8 mouse cellular contexts compared by ENCODE assay signal in genomic region chr12:79172019-79172941, GRCm38 (mm10). TPM values are rescaled to one million over a fixed set of nuclear protein-coding genes. Genes with fewer than 3 reads are reported as not detected.
DNase-seq lines count a peak whose midpoint lies in the region; ATAC-seq lines count a peak whose summit lies in the region.

Vti1b (minus strand) TSS chr12:79172667.

- WGBS in forebrain, embryonic 11.5 days: under 1% methylated on average over 73 of the region's 73 CpGs
- WGBS in heart, embryonic 16.5 days: under 1% methylated on average over 73 of the region's 73 CpGs
- WGBS in liver, embryonic 15.5 days (ENCODE audit: insufficient replicate concordance): under 1% methylated on average over 73 of the region's 73 CpGs
- under 1% methylated on average over 71 of the region's 73 CpGs for WGBS in neural tube, embryonic 12.5 days

- H3K9me3 ChIP-seq in forebrain, embryonic 11.5 days (ENCODE audit: control insufficient read depth, low read length): no peaks in the 10 kb centered on the region
- no peaks in the 10 kb centered on the region for H3K9me3 ChIP-seq in heart, embryonic 16.5 days (replicated peaks; ENCODE audit: control insufficient read depth, low read length)
- H3K9me3 ChIP-seq in liver, embryonic 15.5 days (replicated peaks): no peaks in the 10 kb centered on the region
- no peaks in the 10 kb centered on the region for H3K9me3 ChIP-seq in neural tube, embryonic 12.5 days

- H3K9ac ChIP-seq in forebrain, embryonic 11.5 days (ENCODE audit: low read length): peak within 1 kb of the TSS; percentile 90
- peak within 1 kb of the TSS; percentile 94 for H3K9ac ChIP-seq in heart, embryonic 16.5 days (ENCODE audit: low read length)
- peak within 1 kb of the TSS; percentile 85 for H3K9ac ChIP-seq in liver, embryonic 15.5 days
- peak within 1 kb of the TSS; percentile 77 for H3K9ac ChIP-seq in neural tube, embryonic 12.5 days

- H3K4me2 ChIP-seq in forebrain, embryonic 11.5 days (ENCODE audit: low read depth, low read length, severe bottlenecking): peak within 1 kb of the TSS; percentile 52
- peak within 1 kb of the TSS; percentile 86 for H3K4me2 ChIP-seq in heart, embryonic 16.5 days (ENCODE audit: low read depth, low read length)
- H3K4me2 ChIP-seq in liver, embryonic 15.5 days: peak within 1 kb of the TSS; percentile 83
- H3K4me2 ChIP-seq in neural tube, embryonic 12.5 days (replicated peaks): peak within 1 kb of the TSS; percentile 68

- H3K36me3 ChIP-seq in forebrain, embryonic 11.5 days (ENCODE audit: control insufficient read depth, insufficient read depth, low read length): 0 out of 2 replicates have a peak, but pooled peaks cover 3% of the 10 kb centered on the region
- peaks cover 15% of the 10 kb centered on the region for H3K36me3 ChIP-seq in heart, embryonic 16.5 days (ENCODE audit: control insufficient read depth, insufficient read depth)
- peaks cover 29% of the 10 kb centered on the region for H3K36me3 ChIP-seq in liver, embryonic 15.5 days (replicated peaks)
- H3K36me3 ChIP-seq in neural tube, embryonic 12.5 days: peaks cover 23% of the 10 kb centered on the region

- H3K4me3 ChIP-seq in forebrain, embryonic 11.5 days (ENCODE audit: low read depth, low read length): peak within 1 kb of the TSS; percentile 95
- peak within 1 kb of the TSS; percentile 100 for H3K4me3 ChIP-seq in heart, embryonic 16.5 days (ENCODE audit: low read length)
- H3K4me3 ChIP-seq in liver, embryonic 15.5 days (replicated peaks): peak within 1 kb of the TSS; percentile 98
- H3K4me3 ChIP-seq in neural tube, embryonic 12.5 days: peak within 1 kb of the TSS; percentile 86

- 0 out of 2 replicates have a peak, but pooled peaks cover 2% of the 10 kb centered on the region for H3K4me1 ChIP-seq in forebrain, embryonic 11.5 days (replicated peaks; ENCODE audit: control insufficient read depth, insufficient read depth, low read length)
- peaks cover 7% of the 10 kb centered on the region for H3K4me1 ChIP-seq in heart, embryonic 16.5 days (ENCODE audit: control insufficient read depth, insufficient read depth, low read length)
- peaks cover 30% of the 10 kb centered on the region for H3K4me1 ChIP-seq in liver, embryonic 15.5 days (replicated peaks)
- peaks cover 11% of the 10 kb centered on the region for H3K4me1 ChIP-seq in neural tube, embryonic 12.5 days

- peak; percentile 88 to 90 for DNase-seq in CD8-positive naive resting alpha-beta T cell, adult 2 months (ENCODE audit: low read depth in 2 of 2, low spot score in 2 of 2)
- peak; percentile 76 for DNase-seq in c-Kit-positive CD71-negative TER-119-negative erythroid progenitor cells, embryonic 14.5 days (ENCODE audit: low read depth)
- peak; percentile 92 for DNase-seq in forebrain, embryonic 11.5 days (ENCODE audit: low spot score)
- DNase-seq in kidney, postnatal 36 days: peak; percentile 91 to 93
- DNase-seq in telencephalon, adult 2 months (ENCODE audit: low read depth, low spot score): peak; percentile 92

- ATAC-seq in forebrain, embryonic 11.5 days (replicated peaks; ENCODE audit: low FRiP score): peak; percentile 97
- peak; percentile 97 for ATAC-seq in heart, embryonic 16.5 days (replicated peaks; ENCODE audit: extremely low read depth, insufficient read depth, low FRiP score)
- peak; percentile 97 for ATAC-seq in liver, embryonic 15.5 days (ENCODE audit: insufficient read depth)
- ATAC-seq in neural tube, embryonic 12.5 days (ENCODE audit: low FRiP score, low read depth): peak; percentile 98

- peak within 1 kb of the TSS; percentile 89 for H3K27ac ChIP-seq in forebrain, embryonic 11.5 days (ENCODE audit: low read depth, low read length)
- peak within 1 kb of the TSS; percentile 96 for H3K27ac ChIP-seq in heart, embryonic 16.5 days (ENCODE audit: low read length)
- peak within 1 kb of the TSS; percentile 92 for H3K27ac ChIP-seq in liver, embryonic 15.5 days (replicated peaks)
- H3K27ac ChIP-seq in neural tube, embryonic 12.5 days: peak within 1 kb of the TSS; percentile 81

- no peaks in the 10 kb centered on the region for H3K27me3 ChIP-seq in forebrain, embryonic 11.5 days (ENCODE audit: control insufficient read depth, insufficient read depth, low read length)
- H3K27me3 ChIP-seq in heart, embryonic 16.5 days (ENCODE audit: control insufficient read depth, insufficient read depth, low read length): no peaks in the 10 kb centered on the region
- no peaks in the 10 kb centered on the region for H3K27me3 ChIP-seq in liver, embryonic 15.5 days
- H3K27me3 ChIP-seq in neural tube, embryonic 12.5 days (replicated peaks): no peaks in the 10 kb centered on the region

RNA-seq across cellular contexts. Expression of gene Vti1b, which starts in this region (rescaled TPM):
- polyA plus RNA-seq in forebrain, embryonic 11.5 days (2014; fragmentation: Nextera tagmentation; extraction: Ambion mirVana): 88.3 and 97.8 TPM in 2 replicates
- 85.3 and 98.8 TPM in 2 replicates for polyA plus RNA-seq in heart, embryonic 16.5 days (2015; fragmentation: Nextera tagmentation; extraction: Ambion mirVana)
- 33.1 and 33.2 TPM in 2 replicates for polyA plus RNA-seq in liver, embryonic 15.5 days (2015; fragmentation: Nextera tagmentation; extraction: Ambion mirVana)
- 133 and 135 TPM in 2 replicates for polyA plus RNA-seq in neural tube, embryonic 12.5 days (2016; fragmentation: Nextera tagmentation; extraction: Ambion mirVana)

Comparison
In these comparisons a context has a peak if more than half of its experiments do, and no peak if none do; other contexts are left out.
1. Peak in every context shown above with its lines: DNase-seq, ATAC-seq, H3K4me3 ChIP-seq and H3K27ac ChIP-seq.